Mouse (Mus musculus): Measurements from ENCODE around the gene Stra8. TPM values are rescaled to one million over a fixed set of nuclear protein-coding genes. Genes with fewer than 3 reads are reported as not detected.

Stra8 gene
- not detected for polyA plus RNA-seq (2014; fragmentation: Illumina TruSeq; extraction: RNeasy Lipid Tissue Mini Kit (QIAGEN cat#74804))

DNA sequence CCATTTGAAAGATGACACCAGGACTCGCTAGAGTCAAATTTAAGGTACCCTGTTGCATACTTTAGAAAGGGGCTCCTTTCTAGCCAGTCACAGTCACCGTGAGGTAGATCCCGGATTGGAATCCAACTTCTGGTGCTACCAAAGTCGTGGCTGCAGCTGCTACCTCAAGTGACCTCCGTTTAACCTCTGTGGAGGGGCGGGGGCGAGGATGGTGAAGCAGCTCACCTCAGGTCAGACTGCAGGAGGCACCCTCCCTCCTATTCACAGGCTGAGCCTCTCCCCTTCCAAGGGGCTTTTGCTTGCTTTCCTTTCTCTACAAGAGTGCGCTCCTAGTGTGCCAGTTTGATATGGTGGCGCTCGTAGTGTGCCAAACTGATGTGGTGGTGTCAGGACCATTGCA lies at the start of gene Stra8:
Gene Stra8 (plus strand): TSS at position 208 of the 400 bp plus-strand sequence.

DNA sequence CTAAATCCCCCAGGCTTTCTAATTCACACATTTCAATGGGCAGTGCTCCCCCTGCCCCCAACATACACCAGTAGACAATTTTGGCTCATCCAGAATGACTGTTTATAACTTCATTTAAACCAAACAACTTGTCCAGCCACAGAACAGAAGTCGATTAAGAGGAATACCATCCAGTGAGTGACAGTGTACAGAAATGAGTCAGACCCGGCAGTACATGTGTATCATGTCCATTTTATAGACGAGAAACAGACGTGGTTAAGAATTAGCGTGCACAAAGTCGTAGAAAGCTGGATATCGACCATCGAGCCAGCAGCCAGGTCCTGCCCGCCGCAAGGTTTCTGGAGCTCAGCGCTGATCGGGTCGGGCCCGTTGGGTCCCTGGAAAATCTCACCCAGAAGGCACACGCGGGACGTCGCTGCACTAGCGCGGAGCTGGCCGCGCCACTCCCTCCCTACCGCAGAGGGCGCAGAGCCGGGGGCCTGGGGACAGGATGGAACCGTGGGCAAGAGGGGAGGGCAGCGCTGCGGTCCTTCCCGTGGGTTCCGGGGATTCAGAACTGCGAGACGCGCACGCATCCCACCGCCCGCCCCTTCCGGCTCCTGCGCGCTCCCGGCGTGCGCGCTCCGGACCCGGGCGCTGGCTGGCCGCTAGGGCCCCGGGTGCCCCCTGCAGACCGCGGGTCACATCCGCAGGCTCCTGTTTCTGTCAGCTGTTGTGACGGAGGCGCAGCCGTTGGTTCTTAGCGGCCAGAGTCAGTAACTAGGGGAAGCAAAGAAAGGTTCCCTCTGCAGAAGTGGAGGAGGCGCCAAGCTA lies 42.2 kb upstream of the Stra8 start, which contains the start of gene Cyren:
Gene Cyren (minus strand): TSS at position 552 of the 813 bp plus-strand sequence.

DNA sequence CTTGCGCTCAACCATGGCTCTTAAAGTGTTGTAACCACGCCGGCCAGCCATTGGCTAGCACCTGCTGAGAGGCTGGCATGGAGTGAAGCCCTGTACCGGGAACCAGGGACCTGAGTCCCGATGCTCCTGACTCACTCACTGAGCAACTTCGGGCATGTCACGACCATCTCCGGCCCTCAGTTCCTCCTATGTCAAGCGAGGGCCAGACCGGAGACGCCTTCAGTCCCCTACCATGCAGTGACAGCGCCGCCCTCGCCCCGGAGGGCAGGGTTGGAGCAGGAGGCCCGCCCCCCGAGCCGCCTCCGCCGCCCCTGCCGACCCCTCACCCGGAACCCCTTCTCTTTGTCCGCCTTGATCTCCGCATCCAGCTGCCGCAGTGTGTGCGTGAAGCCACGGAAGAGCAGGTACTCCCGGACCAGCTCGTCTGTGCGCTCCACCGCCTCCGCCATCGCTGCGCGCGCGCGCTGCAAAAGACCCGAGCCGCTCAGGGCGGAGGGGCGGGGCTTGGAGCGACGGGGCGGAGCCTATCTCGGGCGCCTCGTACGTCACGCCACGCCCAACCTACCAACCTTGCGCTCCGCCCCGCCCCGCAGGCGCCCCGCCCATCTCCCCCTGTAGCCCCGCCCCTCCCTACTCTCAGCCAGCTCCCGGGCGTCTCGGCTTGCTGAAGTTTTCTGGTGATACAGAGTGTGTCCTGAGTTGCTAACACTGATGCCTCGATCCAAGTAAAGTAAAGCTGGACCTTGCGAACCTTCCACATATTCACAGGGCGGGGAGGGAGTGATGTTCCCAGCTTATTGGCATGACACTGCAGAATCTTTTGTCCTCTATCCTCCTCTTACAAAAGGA lies 9.4 kb upstream of the Stra8 start, which contains the start of gene Wdr91:
Gene Wdr91 (minus strand): TSS at position 506 of the 849 bp plus-strand sequence.

DNA sequence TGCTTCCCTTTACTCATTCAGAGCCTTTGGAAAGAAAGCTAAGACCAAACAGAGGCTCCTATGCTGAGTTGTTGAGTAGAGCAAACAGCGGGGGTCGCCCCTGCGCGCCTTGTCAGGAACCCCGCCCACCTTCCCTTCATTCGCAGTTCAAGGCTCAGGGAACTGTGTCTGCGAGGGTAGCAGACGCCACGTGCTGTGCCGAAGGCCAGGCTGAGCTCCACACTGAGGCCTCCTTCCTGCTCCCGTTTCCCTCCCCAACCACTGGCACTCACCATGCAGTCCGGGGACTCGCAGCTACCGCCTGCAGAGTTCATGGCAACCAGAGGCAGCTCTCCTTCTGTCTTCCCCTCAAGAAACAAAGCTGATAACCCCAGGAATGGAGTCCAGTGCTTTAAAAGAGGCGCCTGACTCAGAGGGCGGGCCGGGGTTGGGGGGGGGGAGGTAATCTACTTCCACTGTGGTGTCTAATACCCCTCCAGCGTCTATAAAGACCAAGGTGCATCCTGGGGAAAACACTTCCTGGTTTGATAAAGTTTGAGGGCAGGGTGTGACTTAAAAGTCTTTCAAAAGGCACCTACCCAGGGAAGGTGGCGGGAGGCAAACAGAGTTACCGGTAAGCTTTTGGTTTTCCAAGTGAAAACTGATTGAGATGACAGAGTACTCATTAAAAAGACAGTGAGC lies 68.3 kb downstream of the Stra8 start, which contains the start of gene Slc23a4:
Gene Slc23a4 (minus strand): TSS at position 324 of the 681 bp plus-strand sequence.

Other genes starting within 250 kb of the Stra8 start
- gene Agbl3, start 139.7 kb upstream of the Stra8 start, polyA plus RNA-seq (2014; fragmentation: Illumina TruSeq; extraction: RNeasy Lipid Tissue Mini Kit (QIAGEN cat#74804)): 31.4 TPM
- gene Tmem140, start 57.0 kb upstream of the Stra8 start, polyA plus RNA-seq (2014; fragmentation: Illumina TruSeq; extraction: RNeasy Lipid Tissue Mini Kit (QIAGEN cat#74804)): 11.8 TPM
- 0.83 TPM for gene Cyren, start 42.1 kb upstream of the Stra8 start, polyA plus RNA-seq (2014; fragmentation: Illumina TruSeq; extraction: RNeasy Lipid Tissue Mini Kit (QIAGEN cat#74804))
- gene Wdr91, start 9.3 kb upstream of the Stra8 start, polyA plus RNA-seq (2014; fragmentation: Illumina TruSeq; extraction: RNeasy Lipid Tissue Mini Kit (QIAGEN cat#74804)): 3.3 TPM
- not detected for gene Slc23a4, start 68.2 kb downstream of the Stra8 start, polyA plus RNA-seq (2014; fragmentation: Illumina TruSeq; extraction: RNeasy Lipid Tissue Mini Kit (QIAGEN cat#74804))
- 69.5 TPM for gene Cnot4, start 213.6 kb downstream of the Stra8 start, polyA plus RNA-seq (2014; fragmentation: Illumina TruSeq; extraction: RNeasy Lipid Tissue Mini Kit (QIAGEN cat#74804))

Data from ovary, adult 10 weeks (tissue).